Mouse (Mus musculus): Measurements from ENCODE around the gene Gas7.

Gene Gas7

GRCm38 (mm10) chr11:67661465-67661864 is 206.2 kb downstream of the Gas7 start:
- no peak for DNase-seq

GRCm38 (mm10) chr11:67663437-67663836 is 208.2 kb downstream of the Gas7 start:
- DNase-seq, result no peak

GRCm38 (mm10) chr11:67664261-67664660 is 209.0 kb downstream of the Gas7 start:
- DNase-seq, result peak; percentile 82

DNA sequence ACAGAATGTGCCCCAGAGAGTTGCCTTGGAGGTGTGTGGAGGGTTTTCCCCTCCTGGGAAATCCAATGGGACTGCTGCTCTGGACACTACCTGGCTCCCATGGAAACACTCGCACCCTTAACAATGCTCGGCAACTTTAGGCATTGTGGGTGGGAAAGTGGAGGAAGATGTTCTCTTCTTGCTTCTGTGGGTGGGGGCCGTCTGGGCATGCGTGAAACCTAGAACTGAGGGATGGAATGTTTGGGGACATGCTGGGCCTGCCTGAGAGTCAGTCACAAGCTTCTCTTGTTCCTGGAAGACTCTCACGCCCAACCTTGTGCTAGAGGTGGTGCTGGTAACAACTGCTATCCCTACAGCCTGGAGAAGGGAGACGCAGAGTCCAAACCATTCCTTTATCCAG is 209.7 kb downstream of the Gas7 start:
- DNase-seq, result no peak

GRCm38 (mm10) chr11:67666129-67666528 is 210.9 kb downstream of the Gas7 start:
- no peak for DNase-seq

GRCm38 (mm10) chr11:67667531-67668332 is 212.5 kb downstream of the Gas7 start:
- peak; percentile 98 for DNase-seq

DNA sequence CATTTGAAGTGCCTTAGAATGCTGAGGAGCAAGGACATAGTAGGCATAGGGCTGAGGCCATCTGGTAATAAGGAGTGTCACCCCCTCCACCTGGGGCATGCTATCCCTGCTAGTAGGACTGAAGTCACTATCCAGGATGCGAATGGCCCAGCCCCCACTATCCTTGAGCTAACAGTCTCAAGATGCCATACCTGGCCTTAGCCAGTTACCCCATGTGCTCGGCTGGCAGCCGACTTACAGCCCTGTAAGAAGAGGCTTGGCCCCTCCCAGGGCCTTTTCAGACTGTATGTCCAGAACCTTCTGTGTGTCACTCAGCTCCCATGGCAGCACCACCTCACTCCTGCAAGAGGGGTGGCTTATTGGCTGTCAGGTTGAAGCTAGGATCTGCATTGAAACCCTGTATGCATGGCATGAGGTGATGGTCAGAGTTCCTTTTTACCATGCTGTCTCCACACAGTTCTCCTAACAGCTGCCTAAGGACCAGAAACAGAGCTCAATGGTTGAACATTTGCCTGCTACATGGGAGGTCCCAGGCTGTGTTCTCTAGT is 213.3 kb downstream of the Gas7 start:
- peak; percentile 51 for DNase-seq

- DNase-seq, result peak; percentile 96
Observed at GRCm38 (mm10) chr11:67670031-67670430, 214.8 kb downstream of the Gas7 start.

DNA sequence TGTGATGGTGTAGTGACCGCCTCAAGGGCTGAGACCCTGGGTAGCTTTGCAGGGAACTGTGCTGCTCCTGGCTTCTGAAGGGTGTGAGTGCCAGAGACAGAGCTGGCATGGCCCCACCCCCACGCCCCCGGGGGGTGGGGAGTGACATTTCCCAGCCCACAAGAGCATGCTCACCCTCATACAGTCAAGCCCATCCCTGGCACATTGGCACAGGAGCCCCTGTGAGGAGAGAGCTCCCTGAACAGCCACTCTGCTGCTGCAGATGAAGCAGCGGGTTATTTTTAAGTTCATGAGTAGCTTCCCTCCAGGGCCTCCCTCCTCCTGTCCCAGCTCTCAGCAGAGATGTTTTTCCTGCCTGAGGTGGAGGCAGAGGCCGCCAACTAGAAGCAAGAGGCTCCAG is 216.9 kb downstream of the Gas7 start:
- DNase-seq, result no peak

DNA sequence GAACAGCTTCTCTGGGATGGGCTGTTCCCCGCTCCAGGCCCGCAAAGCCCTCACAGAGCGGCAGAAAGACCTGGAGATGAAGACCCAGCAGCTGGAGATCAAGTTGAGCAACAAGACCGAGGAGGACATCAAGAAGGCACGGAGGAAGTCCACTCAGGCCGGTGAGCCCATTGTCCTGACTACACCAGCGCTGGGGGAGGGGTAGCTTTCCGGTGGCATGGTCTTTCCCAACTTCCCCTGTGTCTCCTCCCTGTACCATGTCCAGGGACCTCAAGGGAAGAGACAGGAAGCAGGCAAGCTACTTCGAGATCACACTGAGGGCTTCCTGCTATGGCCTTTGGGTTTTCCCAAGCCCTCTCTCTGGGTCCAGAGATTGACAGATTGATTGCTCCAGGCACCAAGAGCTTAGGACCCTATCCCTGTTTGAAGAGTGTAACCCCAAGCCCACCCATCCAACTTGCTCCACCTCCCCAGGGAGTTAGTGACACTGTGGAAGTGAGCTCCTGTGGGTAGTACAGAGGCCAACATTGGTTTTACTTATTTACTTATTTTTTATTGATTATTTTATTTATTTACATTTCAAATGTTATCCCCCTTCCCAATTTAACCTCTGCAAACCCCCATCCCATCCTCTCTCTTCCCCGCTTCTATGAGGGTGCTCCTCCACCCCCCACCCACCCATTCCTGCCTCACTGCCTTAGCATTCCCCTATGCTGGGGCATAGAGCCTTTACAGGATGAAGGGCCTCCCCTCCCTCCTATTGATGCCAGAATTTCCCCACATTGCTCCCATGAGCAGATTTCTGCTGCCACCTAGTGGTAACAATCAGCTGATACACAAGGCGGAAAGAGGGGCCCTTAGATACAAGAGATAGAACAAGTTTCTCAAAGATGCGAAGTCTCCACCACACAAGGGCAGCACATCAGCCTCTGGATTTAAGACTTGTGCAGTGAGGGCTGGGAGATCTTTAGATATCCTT is 220.6 kb downstream of the Gas7 start:
- peak; percentile 77 for DNase-seq

DNA sequence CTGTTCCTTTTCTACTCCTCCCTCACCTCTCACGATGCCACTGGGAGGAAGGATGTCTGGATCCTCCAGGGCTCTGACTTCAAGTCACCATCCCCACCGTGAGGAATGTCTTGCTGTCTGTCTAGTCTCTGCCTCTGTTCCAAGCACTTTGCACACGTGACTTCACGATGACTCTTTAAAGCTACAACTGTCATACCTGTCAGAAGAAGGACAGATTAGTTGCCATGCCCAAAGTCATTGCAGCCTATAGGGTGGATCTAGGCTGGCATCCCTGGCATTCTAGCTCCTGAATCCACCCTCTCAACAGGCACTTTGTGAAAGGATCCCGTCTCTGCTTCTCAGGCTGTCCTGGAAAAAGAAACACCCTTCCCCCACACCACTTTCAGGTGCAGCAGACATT is 224.1 kb downstream of the Gas7 start:
- DNase-seq, result no peak

GRCm38 (mm10) chr11:67679930-67680329 is 224.7 kb downstream of the Gas7 start:
- DNase-seq, result no peak

- no peak for DNase-seq
Observed at GRCm38 (mm10) chr11:67681871-67682270, 226.6 kb downstream of the Gas7 start.

DNA sequence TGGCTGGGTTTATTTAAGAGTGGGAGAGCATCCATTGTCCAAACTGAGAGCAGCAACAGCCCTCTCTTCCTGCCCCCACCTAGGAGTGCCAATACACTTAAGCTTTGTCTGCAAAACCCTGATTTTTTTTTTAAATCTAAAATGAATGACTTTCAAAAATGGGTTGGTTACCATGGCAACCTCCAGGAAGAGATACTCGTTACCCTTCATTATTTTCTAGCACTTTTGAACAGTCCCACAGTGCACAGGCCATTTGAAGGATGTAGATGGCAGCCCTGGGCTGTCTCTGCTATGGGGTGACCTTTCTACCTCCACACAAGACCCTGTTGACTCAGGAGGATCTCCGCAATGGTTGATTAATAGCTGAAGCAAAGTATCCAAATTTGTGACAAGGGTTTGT is 230.9 kb downstream of the Gas7 start:
- DNase-seq, result no peak

DNA sequence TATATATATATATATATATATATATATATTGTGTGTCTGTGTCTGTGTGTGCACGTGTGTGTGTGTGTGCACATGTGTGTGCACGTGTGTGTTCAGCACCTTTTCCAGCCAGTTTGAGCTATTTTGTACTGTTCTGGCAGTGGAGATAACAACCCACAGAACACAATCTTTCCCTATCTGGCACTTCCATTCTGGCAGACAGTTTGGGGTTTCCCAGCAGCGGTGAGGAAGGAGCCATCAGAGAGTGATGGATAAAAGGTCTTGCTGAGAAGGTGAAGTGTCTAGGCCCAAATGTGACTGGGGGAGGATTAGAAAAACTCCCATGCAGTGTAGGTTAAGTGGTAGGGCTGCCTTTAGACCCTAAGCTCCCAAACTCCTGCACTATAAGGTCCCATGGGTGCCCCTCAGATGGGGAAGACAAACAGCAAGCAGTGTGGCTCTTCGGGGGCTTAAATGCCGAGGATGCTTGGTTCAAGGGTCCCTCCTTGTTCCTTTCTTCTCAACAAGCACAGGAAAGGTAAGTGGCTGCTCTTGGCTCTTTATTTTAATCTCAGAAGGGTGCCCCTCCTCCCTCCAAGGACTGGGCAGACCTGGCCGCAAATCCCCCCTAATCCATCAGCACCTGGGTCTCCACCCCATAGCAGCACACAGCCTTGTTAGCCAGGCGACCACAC is 239.6 kb downstream of the Gas7 start, which contains the start of gene Rcvrn:
TSS of gene Rcvrn (plus strand) at position 624 of the 674 bp plus-strand sequence.
- no peak for DNase-seq

DNA sequence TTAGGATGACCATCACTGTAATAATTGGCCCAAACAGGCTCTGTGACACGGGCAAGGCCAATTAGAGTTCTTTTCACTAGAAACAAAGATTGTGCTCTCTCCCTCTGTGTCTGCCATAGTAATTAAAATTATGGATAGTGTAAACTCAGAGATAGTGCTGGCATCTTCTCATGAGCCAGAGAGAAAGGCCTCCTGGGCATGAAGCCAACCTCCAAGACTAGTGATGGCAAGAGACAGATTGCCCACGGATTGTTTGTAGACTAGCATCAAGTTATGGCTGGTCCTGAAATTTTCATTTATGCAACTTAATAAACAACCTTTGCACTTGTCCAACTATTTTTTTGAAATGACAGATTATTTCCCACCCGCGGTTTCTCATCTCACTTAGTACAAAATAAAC is 257.7 kb downstream of the Gas7 start:
- DNase-seq, result no peak

DNA sequence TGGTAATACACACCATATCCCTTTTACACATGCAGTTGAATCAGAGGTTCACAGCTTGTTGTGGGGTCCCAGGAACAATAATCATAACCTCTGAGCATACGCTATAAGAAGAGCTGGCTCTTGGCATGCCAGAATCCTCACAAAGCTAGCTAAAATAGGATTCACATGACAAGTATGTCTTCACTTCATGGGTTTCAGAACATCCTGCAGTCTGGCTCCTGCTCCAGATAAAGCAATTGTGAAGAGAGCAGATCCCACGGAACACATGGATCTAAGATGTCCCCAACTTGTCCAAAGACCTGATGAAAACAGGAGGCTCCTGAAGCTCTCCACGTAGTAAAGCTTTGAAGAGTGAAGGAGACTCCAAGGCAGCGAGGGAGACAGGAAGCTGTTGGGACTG is 260.1 kb downstream of the Gas7 start:
- DNase-seq, result no peak

GRCm38 (mm10) chr11:67721485-67721884 is 266.2 kb downstream of the Gas7 start:
- no peak for DNase-seq

DNA sequence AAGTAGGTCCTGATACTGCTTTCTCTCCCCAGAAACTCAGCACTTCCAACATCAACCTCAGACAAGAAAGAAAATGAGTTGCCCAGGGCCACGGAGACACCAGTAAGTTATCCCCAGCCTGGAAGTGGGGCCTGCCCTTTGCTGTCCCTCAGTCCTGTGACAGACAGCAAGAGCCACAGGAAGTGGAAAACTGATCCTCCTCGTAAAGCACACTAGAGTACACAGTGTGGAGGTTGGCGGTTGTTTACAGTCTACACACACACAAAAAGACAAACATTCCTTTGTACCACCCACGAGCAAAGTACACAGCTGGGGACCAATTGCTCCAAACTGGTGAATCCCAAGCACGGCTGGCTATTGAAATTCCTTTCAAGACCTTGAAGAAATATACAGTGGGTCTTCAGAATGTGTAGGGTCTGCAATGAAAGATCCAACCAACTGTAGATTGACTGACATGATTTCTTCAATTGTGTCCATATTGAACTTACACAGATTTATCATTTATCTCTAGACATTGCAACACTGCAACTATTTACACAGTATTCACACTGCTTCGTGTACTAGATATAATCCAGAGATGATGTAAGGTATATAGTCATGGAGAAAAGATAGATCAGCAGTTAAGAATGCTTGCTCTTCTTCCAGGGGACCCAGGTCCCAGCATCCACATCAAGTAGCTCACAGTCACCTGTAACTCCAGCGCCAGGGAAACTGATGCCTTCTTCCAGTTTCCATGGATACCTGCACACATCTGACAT is 267.3 kb downstream of the Gas7 start:
- no peak for DNase-seq

GRCm38 (mm10) chr11:67723231-67724013 is 268.2 kb downstream of the Gas7 start:
- no peak for DNase-seq

DNA sequence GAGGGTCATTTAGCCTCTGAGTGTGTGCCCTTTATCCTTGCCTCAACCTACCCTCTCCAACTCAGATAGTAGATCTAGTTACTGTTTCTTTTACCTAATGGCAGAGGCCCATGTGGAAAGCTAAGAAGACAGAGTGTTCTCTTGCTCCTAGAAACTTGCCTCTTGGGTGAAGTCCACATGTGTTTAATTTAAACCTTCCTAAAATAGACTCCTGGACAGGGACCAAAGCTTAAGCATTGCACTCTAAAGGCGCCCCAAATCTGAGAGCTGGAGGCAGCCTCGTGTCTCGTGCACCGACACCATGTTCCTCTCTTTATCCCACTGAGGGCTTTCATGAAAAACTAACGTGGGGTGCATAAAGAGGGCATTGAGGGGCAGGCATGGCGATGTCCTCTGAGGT is 271.9 kb downstream of the Gas7 start:
- DNase-seq, result no peak
